Mouse (Mus musculus) limb, embryonic 14.5 days (tissue): Measurements from ENCODE around the gene Ptpn1. TPM values are rescaled to one million over a fixed set of nuclear protein-coding genes. Genes with fewer than 3 reads are reported as not detected.
A peak's percentile ranks its signal among the peaks of the same experiment; 100 is the strongest.

Experiments
- ATAC-seq: fragments of 200-750 bp; cut with Nextera tagmentation; 2 replicates; pipeline ENCODE4 v1.8.0; 2017; ENCODE audit warnings: low read depth, moderate number of reproducible peaks, moderate TSS enrichment; ENCODE audit not compliant: low FRiP score
- DNase-seq: peaks from one replicate; pipeline ENCODE4 v3.0.0-alpha.2; 2015; ENCODE audit warnings: low spot score
- H3K27ac ChIP-seq: fragments of 300-500 bp; sonication (generic); replicated peaks from 2 replicates; pipeline ENCODE4 v1.5.1; 2014; ENCODE audit warnings: low read depth, mild to moderate bottlenecking, low read length, moderate library complexity, mixed read lengths
- H3K27me3 ChIP-seq: fragments of 300-500 bp; sonication (generic); 2 replicates; pipeline ENCODE4 v1.6.1; 2014; ENCODE audit warnings: low read length, mixed read lengths; ENCODE audit not compliant: control insufficient read depth, insufficient read depth
- H3K36me3 ChIP-seq: fragments of 300-500 bp; sonication (generic); 2 replicates; pipeline ENCODE4 v1.6.1; 2014; ENCODE audit warnings: mild to moderate bottlenecking, low read length, moderate library complexity, mixed read lengths; ENCODE audit not compliant: control insufficient read depth, insufficient read depth
- H3K4me1 ChIP-seq: fragments of 300-500 bp; sonication (generic); 2 replicates; pipeline ENCODE4 v1.6.1; 2014; ENCODE audit warnings: antibody characterized with exemption, low read length, mixed read lengths; ENCODE audit not compliant: control insufficient read depth, insufficient read depth
- H3K4me2 ChIP-seq: fragments of 300-500 bp; sonication (generic); replicated peaks from 2 replicates; pipeline ENCODE4 v1.6.1; 2014; ENCODE audit warnings: low read depth, mild to moderate bottlenecking, low read length, moderate library complexity; ENCODE audit not compliant: severe bottlenecking
- H3K4me3 ChIP-seq: fragments of 300-500 bp; sonication (generic); replicated peaks from 2 replicates; pipeline ENCODE4 v1.5.1; 2014; ENCODE audit warnings: low read length
- H3K9ac ChIP-seq: fragments of 300-500 bp; sonication (generic); 2 replicates; pipeline ENCODE4 v1.6.1; 2014; ENCODE audit warnings: mild to moderate bottlenecking, low read depth, low read length, moderate library complexity; ENCODE audit not compliant: severe bottlenecking
- H3K9me3 ChIP-seq: fragments of 300-500 bp; sonication (generic); 2 replicates; pipeline ENCODE4 v1.6.1; 2016; ENCODE audit warnings: low read length; ENCODE audit not compliant: control insufficient read depth
- POLR2A ChIP-seq: fragments of 200-500 bp; IDR thresholded peaks from 2 replicates; pipeline ENCODE4 v1.8.0; 2012; ENCODE audit warnings: inconsistent platforms, mild to moderate bottlenecking, moderate library complexity, borderline replicate concordance; ENCODE audit not compliant: insufficient read depth, insufficient read length; ENCODE audit errors: extremely low read depth
- WGBS: fragments of 180-500 bp; shearing (Covaris S2); extraction: QIAGEN DNeasy Blood & Tissue Kit; methylation state at CpG from one replicate; pipeline ENCODE4 v1.1.7; 2014; 5-methylcytosine and 5-hydroxymethylcytosine counted together
- polyA plus RNA-seq, 2 experiments: library from polyadenylated mRNA; depleted of rRNA in 1 of 2; stranded (reverse) in 1 of 2; unstranded in 1 of 2; fragments of >200 nt; fragmentation: Nextera tagmentation in 1 of 2; extraction: Ambion mirVana in 1 of 2; gene quantifications; 2 replicates each; pipeline versions ENCODE4 v1.2.1 to v1.2.3; 2012 to 2014

Ptpn1 gene
- polyA plus RNA-seq, 2 experiments, result 27.3 to 41.5 TPM

DNA sequence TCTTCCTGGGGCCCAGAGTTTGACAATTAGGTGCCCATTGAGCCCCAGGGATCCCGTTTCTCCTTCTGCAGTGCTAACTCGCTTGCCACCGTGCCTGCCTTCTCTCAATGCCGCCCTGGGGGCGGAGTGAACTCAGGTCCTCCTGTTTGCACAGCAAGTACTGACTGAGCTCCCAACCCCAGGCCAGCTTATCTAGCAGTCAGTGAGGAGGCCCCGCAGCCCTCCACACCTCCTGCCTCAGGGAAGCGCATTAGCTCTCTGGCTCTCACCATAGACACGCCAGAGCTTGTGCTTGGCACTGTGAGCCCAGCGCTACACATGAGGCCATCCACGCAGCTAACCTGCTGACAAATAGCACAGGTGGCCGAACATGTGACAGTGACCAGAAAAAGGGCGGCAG is 55.8 kb downstream of the Ptpn1 start:
- 54% methylated on average over 12 of the region's 12 CpGs for WGBS
- H3K4me3 ChIP-seq, result no peak overlapping the region
- H3K27ac ChIP-seq, result no peak overlapping the region
- H3K4me2 ChIP-seq, result no peak overlapping the region
- DNase-seq (no peak), ATAC-seq (no peak)
- no peaks in the 10 kb centered on the region for H3K9me3 ChIP-seq
- no peaks in the 10 kb centered on the region for H3K36me3 ChIP-seq
- no peak for TF ChIP-seq POLR2A
- H3K4me1 ChIP-seq, result peaks cover 14% of the 10 kb centered on the region
- no peaks in the 10 kb centered on the region for H3K27me3 ChIP-seq
- no peak overlapping the region for H3K9ac ChIP-seq

DNA sequence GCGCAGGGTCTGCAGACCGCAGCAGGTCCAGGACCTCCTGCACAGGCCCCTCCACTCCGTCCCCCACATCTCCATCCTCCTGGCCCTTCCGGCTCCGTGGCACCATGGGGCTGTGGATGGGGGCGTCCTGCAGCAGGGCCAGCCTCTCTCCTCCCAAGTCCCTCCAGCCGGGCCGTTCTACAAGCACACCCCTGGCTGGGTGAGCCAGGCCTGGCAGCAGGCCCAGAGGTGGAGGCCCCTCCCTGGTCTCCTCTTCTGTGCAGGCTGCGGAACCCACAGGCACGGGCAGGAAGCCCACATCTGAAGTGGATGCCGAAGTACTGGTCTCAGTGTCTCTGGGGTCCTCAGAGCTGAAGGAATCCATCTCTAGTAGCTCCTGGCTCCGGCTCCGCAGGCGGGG is 57.5 kb downstream of the Ptpn1 start:
- TF ChIP-seq POLR2A, result no peak
- H3K9ac ChIP-seq, result 0 out of 2 replicates have a peak overlapping the region, but pooled peaks have one; percentile 40
- DNase-seq (peak; percentile 75), ATAC-seq (peak; percentile 78)
- no peaks in the 10 kb centered on the region for H3K36me3 ChIP-seq
- H3K27ac ChIP-seq, result peak overlapping the region; percentile 61; the same call in 1 of the 2 replicates
- H3K9me3 ChIP-seq, result no peaks in the 10 kb centered on the region
- H3K4me2 ChIP-seq, result peak overlapping the region; percentile 17; the same call in 1 of the 2 replicates
- WGBS, result 51% methylated on average over 14 of the region's 14 CpGs
- no peaks in the 10 kb centered on the region for H3K27me3 ChIP-seq
- no peak overlapping the region for H3K4me3 ChIP-seq
- peaks cover 14% of the 10 kb centered on the region for H3K4me1 ChIP-seq

DNA sequence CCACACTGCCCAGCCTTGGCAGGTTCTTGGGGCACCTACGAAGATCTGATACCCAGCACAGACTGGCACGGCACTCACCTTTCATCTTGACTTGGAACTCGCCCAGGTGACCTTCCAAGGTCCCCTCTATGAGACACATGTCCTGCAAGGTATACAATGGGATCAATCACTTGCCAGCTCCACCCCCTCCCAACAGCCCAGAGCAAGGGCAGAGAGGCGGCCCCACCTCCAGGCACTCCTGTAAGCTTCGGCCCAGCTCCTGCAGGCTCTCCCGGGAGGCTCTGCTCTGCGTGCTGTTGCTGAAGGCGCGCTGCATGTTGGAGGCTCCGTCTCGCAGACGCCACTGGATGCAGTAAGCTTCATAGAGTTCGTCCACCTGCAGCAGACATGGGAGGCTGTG is 61.4 kb downstream of the Ptpn1 start:
- DNase-seq, result no peak

GRCm38 (mm10) chr2:167995870-167996635 is 64.2 kb downstream of the Ptpn1 start:
- Histone ChIP-seq H3K27ac (no peak overlapping the region), H3K27me3 (no peaks in the 10 kb centered on the region), H3K36me3 (no peaks in the 10 kb centered on the region), H3K4me1 (no peaks in the 10 kb centered on the region), H3K4me3 (no peak overlapping the region), H3K4me2 (no peak overlapping the region), H3K9ac (no peak overlapping the region), H3K9me3 (peaks cover 6% of the 10 kb centered on the region; the same call in 1 of the 2 replicates)
- ATAC-seq (no peak), DNase-seq (no peak)
- 64% methylated on average over 19 of the region's 19 CpGs for WGBS
- no peak for TF ChIP-seq POLR2A

More for the DNA sequence above, 61.4 kb downstream of the Ptpn1 start:
- Histone ChIP-seq H3K27ac (no peak overlapping the region), H3K9ac (no peak overlapping the region), H3K36me3 (no peaks in the 10 kb centered on the region), H3K4me2 (no peak overlapping the region), H3K27me3 (no peaks in the 10 kb centered on the region), H3K4me3 (no peak overlapping the region), H3K9me3 (no peaks in the 10 kb centered on the region), H3K4me1 (peaks cover 11% of the 10 kb centered on the region)
- TF ChIP-seq POLR2A, result no peak
- WGBS, result 56% methylated on average over 13 of the region's 13 CpGs
- no peak for ATAC-seq

DNA sequence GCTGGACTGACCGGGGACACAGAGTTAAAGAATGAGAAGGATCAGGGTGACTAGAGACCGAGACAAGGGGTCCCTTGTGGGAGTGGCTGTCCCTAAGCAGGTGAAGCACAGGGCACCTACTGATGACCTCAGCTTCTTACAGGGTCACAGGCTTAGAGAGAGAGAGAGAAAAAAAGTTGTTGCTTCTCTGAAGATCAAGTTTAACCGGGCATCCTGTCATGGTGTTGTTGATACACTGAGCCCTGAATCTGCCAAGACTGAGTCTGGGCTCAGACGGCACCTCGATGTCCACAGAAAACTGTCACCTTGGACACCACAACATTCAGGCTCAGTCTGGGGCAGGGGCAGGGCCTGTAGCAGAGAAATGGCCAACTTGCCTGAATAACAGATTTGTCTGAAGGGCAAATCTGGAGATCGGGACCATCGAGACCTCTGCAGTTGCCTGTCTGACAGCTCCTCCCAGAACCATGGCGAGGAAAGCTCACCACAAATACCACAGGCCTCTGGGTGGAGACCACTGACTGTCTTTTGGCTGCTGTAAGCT is 64.9 kb downstream of the Ptpn1 start:
- no peaks in the 10 kb centered on the region for H3K4me1 ChIP-seq
- H3K9ac ChIP-seq, result no peak overlapping the region
- DNase-seq, result no peak
- H3K4me2 ChIP-seq, result no peak overlapping the region
- no peaks in the 10 kb centered on the region for H3K27me3 ChIP-seq
- H3K4me3 ChIP-seq, result no peak overlapping the region
- no peak overlapping the region for H3K27ac ChIP-seq
- TF ChIP-seq POLR2A, result no peak
- H3K9me3 ChIP-seq, result peaks cover 6% of the 10 kb centered on the region; the same call in 1 of the 2 replicates
- ATAC-seq, result no peak
- WGBS, result 57% methylated on average over 8 of the region's 8 CpGs
- H3K36me3 ChIP-seq, result no peaks in the 10 kb centered on the region
